In the genomic region with DNA sequence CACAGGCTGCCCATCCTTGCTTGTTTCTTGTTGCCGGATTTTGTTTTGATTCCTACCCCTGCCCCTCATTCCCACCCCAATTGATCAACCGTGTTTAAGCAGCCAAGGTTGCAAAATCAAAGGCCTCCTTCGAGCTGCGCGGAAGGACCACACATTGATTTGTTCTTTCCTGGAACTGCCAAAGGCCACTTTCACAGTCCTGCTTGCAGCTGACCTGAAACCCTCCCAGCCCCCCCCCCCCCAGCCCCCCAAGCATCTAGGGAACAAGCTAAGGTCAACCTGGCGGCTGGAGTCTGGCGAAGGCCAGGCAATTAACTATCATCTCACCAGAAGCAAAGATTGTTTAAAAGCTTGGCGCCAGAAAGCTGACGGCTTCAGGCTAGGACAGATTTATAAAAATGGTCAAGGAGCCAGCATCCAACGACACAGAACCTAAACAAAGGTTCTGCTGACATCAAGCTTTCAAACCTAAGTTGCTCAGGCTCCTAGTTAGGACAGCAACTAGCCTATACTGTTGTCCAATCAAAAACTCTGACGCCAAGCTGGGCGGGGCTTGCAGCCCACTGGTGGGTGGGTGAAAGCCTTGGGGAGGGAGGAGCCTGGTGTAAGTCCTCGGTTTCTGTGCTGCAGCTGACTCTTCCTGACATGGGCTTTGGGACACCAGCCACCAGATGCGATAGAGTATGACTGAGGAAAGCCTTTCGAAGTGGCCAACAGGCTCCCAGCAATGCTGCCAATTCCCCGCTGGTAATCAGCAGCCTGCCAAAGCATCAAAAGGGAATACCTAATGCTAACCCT, we compare ENCODE assay signal across 8 mouse cellular contexts. TPM values are rescaled to one million over a fixed set of nuclear protein-coding genes. Genes with fewer than 3 reads are reported as not detected.
A peak's percentile ranks its signal among the peaks of the same experiment; 100 is the strongest.
DNase-seq lines count a peak whose midpoint lies in the region; ATAC-seq and TF ChIP-seq lines count a peak whose summit lies in the region.

No protein-coding gene starts in this region.

- H3K4me3 ChIP-seq in layer of hippocampus, adult 2 months = no peak overlapping the region
- no peak overlapping the region for H3K4me3 ChIP-seq in heart, embryonic 11.5 days (ENCODE audit: low read depth, low read length)
- no peak overlapping the region for H3K4me3 ChIP-seq in liver, postnatal 0 days (ENCODE audit: low read depth, low read length)

- no peaks in the 10 kb centered on the region for H3K27me3 ChIP-seq in heart, embryonic 11.5 days (ENCODE audit: control insufficient read depth, insufficient read depth, low read length)
- H3K27me3 ChIP-seq in liver, postnatal 0 days (ENCODE audit: insufficient read depth, low read length) = no peaks in the 10 kb centered on the region

- no peak for TF ChIP-seq EP300 in liver, postnatal 0 days (IDR thresholded peaks at IDR 0.05; ENCODE audit: low read depth)

- no peak for TF ChIP-seq CTCF in layer of hippocampus, adult 2 months (conservative IDR thresholded peaks at IDR 0.05)
- TF ChIP-seq CTCF in liver, postnatal 0 days (IDR thresholded peaks at IDR 0.05; ENCODE audit: low read depth) = no peak

- H3K36me3 ChIP-seq in heart, embryonic 11.5 days (ENCODE audit: control insufficient read depth, insufficient read depth, low read length) = no peaks in the 10 kb centered on the region
- no peaks in the 10 kb centered on the region for H3K36me3 ChIP-seq in liver, postnatal 0 days (replicated peaks; ENCODE audit: insufficient read depth, low read length)

- H3K27ac ChIP-seq in layer of hippocampus, adult 2 months = peak overlapping the region; percentile 85
- no peak overlapping the region for H3K27ac ChIP-seq in heart, embryonic 11.5 days (ENCODE audit: low read depth, low read length)
- peak overlapping the region; percentile 73 for H3K27ac ChIP-seq in liver, postnatal 0 days (ENCODE audit: low read depth)

- DNase-seq in layer of hippocampus, adult 2 months (ENCODE audit: low spot score in 2 of 2) = no peak
- DNase-seq in layer of hippocampus, adult 9-10 months (ENCODE audit: low spot score) = no peak
- DNase-seq in embryo, embryonic 11.5 days (ENCODE audit: low read depth, low spot score) = peak; percentile 43
- DNase-seq in kidney, adult 9 months = peak; percentile 61
- peak; percentile 75 for DNase-seq in liver, postnatal 0 days
- peak; percentile 67 for DNase-seq in ovary, postnatal 36 days (ENCODE audit: low spot score)
- DNase-seq in frontal cortex, postnatal 14 days (ENCODE audit: low spot score in 2 of 2) = no peak

- WGBS in heart, embryonic 11.5 days (ENCODE audit: insufficient replicate concordance) = 25% methylated on average over 16 of the region's 16 CpGs
- WGBS in liver, postnatal 0 days (ENCODE audit: insufficient replicate concordance) = 27% methylated on average over 16 of the region's 16 CpGs

- peak overlapping the region; percentile 41 for H3K4me2 ChIP-seq in heart, embryonic 11.5 days
- H3K4me2 ChIP-seq in liver, postnatal 0 days (ENCODE audit: low read depth, low read length) = peak overlapping the region; percentile 46

- peak; percentile 68; the same call in 1 of the 2 replicates for ATAC-seq in heart, embryonic 11.5 days (replicated peaks; ENCODE audit: insufficient number of reproducible peaks, low FRiP score, low TSS enrichment)
- ATAC-seq in liver, postnatal 0 days = peak; percentile 82

- no peaks in the 10 kb centered on the region for H3K9me3 ChIP-seq in heart, embryonic 11.5 days (replicated peaks; ENCODE audit: control insufficient read depth, low read length)
- no peaks in the 10 kb centered on the region for H3K9me3 ChIP-seq in liver, postnatal 0 days (ENCODE audit: low read length)

- H3K4me1 ChIP-seq in heart, embryonic 11.5 days (ENCODE audit: control insufficient read depth, insufficient read depth, low read length) = no peaks in the 10 kb centered on the region
- H3K4me1 ChIP-seq in liver, postnatal 0 days (ENCODE audit: insufficient read depth) = peaks cover 19% of the 10 kb centered on the region

- no peak overlapping the region for H3K9ac ChIP-seq in heart, embryonic 11.5 days (ENCODE audit: low read depth, low read length)
- no peak overlapping the region for H3K9ac ChIP-seq in liver, postnatal 0 days (replicated peaks)

RNA-seq across cellular contexts. Expression of gene Clmn, which starts 13.0 kb away (rescaled TPM):
- 100 to 1,000 TPM; 103 to 108 TPM for total RNA-seq in layer of hippocampus, adult 2 months (2021)
- polyA plus RNA-seq in heart, embryonic 11.5 days (2014; fragmentation: Nextera tagmentation; extraction: Ambion mirVana) = 1.3 and 1.5 TPM in 2 replicates
- polyA plus RNA-seq in liver, postnatal 0 days (2015; fragmentation: Nextera tagmentation; extraction: Ambion mirVana) = 1.9 and 2.5 TPM in 2 replicates

Comparison
In these comparisons a context has a peak if more than half of its experiments do, and no peak if none do; other contexts are left out.
1. DNase-seq: peak in embryo, embryonic 11.5 days (single experiment), kidney, adult 9 months (single experiment), liver, postnatal 0 days (single experiment) and ovary, postnatal 36 days (single experiment); none in layer of hippocampus, adult 2 months (0 of 2), layer of hippocampus, adult 9-10 months (single experiment) and frontal cortex, postnatal 14 days (0 of 2).